Mouse (Mus musculus) embryonic facial prominence, embryonic 12.5 days (tissue): ENCODE results near the gene Pla2g16. TPM values are rescaled to one million over a fixed set of nuclear protein-coding genes. Genes with fewer than 3 reads are reported as not detected.

Experiments
- ATAC-seq: fragments of 200-750 bp; cut with Nextera tagmentation; 2 replicates; pipeline ENCODE4 v1.8.0; 2017; ENCODE audit not compliant: insufficient number of reproducible peaks, insufficient read depth, low FRiP score, low TSS enrichment
- H3K27ac ChIP-seq: fragments of 300-500 bp; sonication (generic); 2 replicates; pipeline ENCODE4 v1.5.1; 2016; ENCODE audit warnings: mild to moderate bottlenecking
- H3K27me3 ChIP-seq: fragments of 300-500 bp; sonication (generic); 2 replicates; pipeline ENCODE4 v1.6.1; 2016; ENCODE audit warnings: mild to moderate bottlenecking, moderate library complexity
- H3K36me3 ChIP-seq: fragments of 300-500 bp; sonication (generic); 2 replicates; pipeline ENCODE4 v1.6.1; 2016; ENCODE audit warnings: mild to moderate bottlenecking
- H3K4me1 ChIP-seq: fragments of 300-500 bp; sonication (generic); 2 replicates; pipeline ENCODE4 v1.6.1; 2016
- H3K4me2 ChIP-seq: fragments of 300-500 bp; sonication (generic); replicated peaks from 2 replicates; pipeline ENCODE4 v1.6.1; 2016; ENCODE audit warnings: mild to moderate bottlenecking, moderate library complexity
- H3K4me3 ChIP-seq: fragments of 300-500 bp; sonication (generic); 2 replicates; pipeline ENCODE4 v1.5.1; 2016; ENCODE audit warnings: mild to moderate bottlenecking
- H3K9ac ChIP-seq: fragments of 300-500 bp; sonication (generic); 2 replicates; pipeline ENCODE4 v1.6.1; 2016; ENCODE audit warnings: mild to moderate bottlenecking, moderate library complexity
- H3K9me3 ChIP-seq: fragments of 300-500 bp; sonication (generic); 2 replicates; pipeline ENCODE4 v1.6.1; 2016; ENCODE audit warnings: mild to moderate bottlenecking, moderate library complexity
- WGBS: fragments of 180-500 bp; shearing (Covaris S2); methylation state at CpG from one replicate; pipeline ENCODE4 v1.1.7; 2016; 5-methylcytosine and 5-hydroxymethylcytosine counted together
- polyA plus RNA-seq: library from polyadenylated mRNA; unstranded; fragments of >200 nt; fragmentation: Nextera tagmentation; extraction: Ambion mirVana; gene quantifications from 2 replicates; pipeline ENCODE4 v1.2.1, GENCODE M21; 2016

The Pla2g16 gene
- polyA plus RNA-seq, 1 experiment from 2014 or later, result 7.2 TPM

- Histone ChIP-seq H3K4me3 (no peak overlapping the region), H3K36me3 (no peaks in the 10 kb centered on the region), H3K27me3 (no peaks in the 10 kb centered on the region), H3K4me1 (peaks cover 20% of the 10 kb centered on the region), H3K9me3 (no peaks in the 10 kb centered on the region), H3K27ac (no peak overlapping the region), H3K4me2 (no peak overlapping the region), H3K9ac (no peak overlapping the region)
- no peak for ATAC-seq
- 37% methylated on average over 3 of the region's 3 CpGs for WGBS
Measured at GRCm38 (mm10) chr19:7566826-7567225, 9.6 kb downstream of the Pla2g16 start.

GRCm38 (mm10) chr19:7568364-7568763 lies 11.1 kb downstream of the Pla2g16 start:
- H3K4me1 ChIP-seq, result peaks cover 17% of the 10 kb centered on the region
- H3K4me2 ChIP-seq, result no peak overlapping the region
- H3K9ac ChIP-seq, result no peak overlapping the region
- no peaks in the 10 kb centered on the region for H3K27me3 ChIP-seq
- H3K9me3 ChIP-seq, result no peaks in the 10 kb centered on the region
- 5% methylated on average over 3 of the region's 3 CpGs for WGBS
- H3K36me3 ChIP-seq, result no peaks in the 10 kb centered on the region
- no peak for ATAC-seq
- H3K27ac ChIP-seq, result peak overlapping the region; percentile 71
- H3K4me3 ChIP-seq, result no peak overlapping the region

- WGBS, result 83% methylated on average over 5 of the region's 5 CpGs
- Histone ChIP-seq H3K9me3 (no peaks in the 10 kb centered on the region), H3K4me2 (no peak overlapping the region), H3K4me3 (no peak overlapping the region), H3K4me1 (peaks cover 17% of the 10 kb centered on the region), H3K9ac (no peak overlapping the region), H3K27me3 (no peaks in the 10 kb centered on the region), H3K27ac (no peak overlapping the region), H3K36me3 (no peaks in the 10 kb centered on the region)
- ATAC-seq, result no peak
Measured at GRCm38 (mm10) chr19:7569650-7570049, 12.4 kb downstream of the Pla2g16 start.

DNA sequence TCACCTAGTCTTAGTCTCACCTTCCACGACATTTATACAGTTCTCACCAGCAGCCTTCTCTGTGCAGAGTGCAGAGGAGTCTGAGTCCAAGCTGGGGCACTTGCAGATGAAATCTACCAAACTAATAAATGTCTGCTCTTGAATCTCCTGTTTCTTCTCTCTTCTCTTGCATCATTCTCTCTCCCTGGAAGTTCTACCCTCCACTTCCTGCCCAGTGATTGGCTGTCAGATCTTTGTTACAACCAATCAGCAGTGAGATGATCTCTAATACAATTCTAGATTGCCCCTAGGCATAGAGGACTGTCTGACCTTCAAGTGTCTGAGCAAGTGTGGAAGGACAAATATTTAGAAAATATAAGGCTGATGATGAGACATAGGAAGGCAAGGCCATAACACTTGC lies 18.9 kb downstream of the Pla2g16 start:
- Histone ChIP-seq H3K4me1 (no peaks in the 10 kb centered on the region), H3K9me3 (no peaks in the 10 kb centered on the region), H3K27ac (no peak overlapping the region), H3K9ac (no peak overlapping the region), H3K4me3 (no peak overlapping the region), H3K4me2 (no peak overlapping the region), H3K27me3 (no peaks in the 10 kb centered on the region), H3K36me3 (0 out of 2 replicates have a peak, but pooled peaks cover 2% of the 10 kb centered on the region)
- no peak for ATAC-seq
- WGBS, result 73% methylated on average over 1 of the region's 1 CpGs

GRCm38 (mm10) chr19:7577710-7578109 lies 20.5 kb downstream of the Pla2g16 start:
- Histone ChIP-seq H3K4me2 (no peak overlapping the region), H3K4me3 (no peak overlapping the region), H3K27me3 (no peaks in the 10 kb centered on the region), H3K27ac (no peak overlapping the region), H3K36me3 (0 out of 2 replicates have a peak, but pooled peaks cover 2% of the 10 kb centered on the region), H3K9ac (no peak overlapping the region), H3K4me1 (no peaks in the 10 kb centered on the region), H3K9me3 (no peaks in the 10 kb centered on the region)
- WGBS, result 83% methylated on average over 3 of the region's 3 CpGs
- no peak for ATAC-seq

GRCm38 (mm10) chr19:7581042-7581441 lies 23.8 kb downstream of the Pla2g16 start:
- no peak for ATAC-seq
- Histone ChIP-seq H3K4me1 (no peaks in the 10 kb centered on the region), H3K27me3 (no peaks in the 10 kb centered on the region), H3K4me3 (no peak overlapping the region), H3K9ac (no peak overlapping the region), H3K9me3 (no peaks in the 10 kb centered on the region), H3K4me2 (no peak overlapping the region), H3K27ac (no peak overlapping the region), H3K36me3 (no peaks in the 10 kb centered on the region)
- 57% methylated on average over 5 of the region's 5 CpGs for whole genome bisulfite sequencing

GRCm38 (mm10) chr19:7583101-7583500 lies 25.8 kb downstream of the Pla2g16 start:
- H3K9ac ChIP-seq, result no peak overlapping the region
- WGBS, result 50% methylated on average over 7 of the region's 7 CpGs
- H3K4me2 ChIP-seq, result no peak overlapping the region
- no peaks in the 10 kb centered on the region for H3K4me1 ChIP-seq
- 0 out of 2 replicates have a peak, but pooled peaks cover under 1% of the 10 kb centered on the region for H3K36me3 ChIP-seq
- H3K9me3 ChIP-seq, result no peaks in the 10 kb centered on the region
- H3K27ac ChIP-seq, result no peak overlapping the region
- no peak overlapping the region for H3K4me3 ChIP-seq
- no peaks in the 10 kb centered on the region for H3K27me3 ChIP-seq
- no peak for ATAC-seq

- Histone ChIP-seq H3K4me3 (no peak overlapping the region), H3K9me3 (no peaks in the 10 kb centered on the region), H3K36me3 (0 out of 2 replicates have a peak, but pooled peaks cover 3% of the 10 kb centered on the region), H3K27ac (no peak overlapping the region), H3K4me1 (no peaks in the 10 kb centered on the region), H3K9ac (no peak overlapping the region), H3K4me2 (no peak overlapping the region), H3K27me3 (no peaks in the 10 kb centered on the region)
- 69% methylated on average over 3 of the region's 3 CpGs for WGBS
- ATAC-seq, result no peak
Measured at GRCm38 (mm10) chr19:7583599-7583998, 26.3 kb downstream of the Pla2g16 start.

DNA sequence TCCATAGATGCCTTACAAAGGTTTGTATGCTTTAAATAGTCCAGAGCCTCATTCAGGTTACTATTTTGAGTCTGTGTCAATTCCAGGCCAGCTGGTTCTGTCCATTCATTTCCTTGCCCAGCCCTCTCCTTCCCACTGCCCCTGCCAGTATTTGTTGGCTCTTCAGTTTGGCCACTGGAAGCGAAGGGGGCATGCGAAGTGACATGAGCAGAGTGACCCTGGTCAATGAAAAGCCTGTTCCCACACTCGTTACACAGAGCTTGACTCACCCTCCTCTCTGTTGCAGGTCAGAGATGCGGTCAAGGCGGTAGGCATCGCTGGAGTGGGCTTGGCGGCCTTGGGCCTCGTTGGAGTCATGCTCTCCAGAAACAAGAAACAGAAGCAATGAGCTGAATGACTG lies 28.0 kb downstream of the Pla2g16 start:
- H3K27me3 ChIP-seq, result no peaks in the 10 kb centered on the region
- no peak overlapping the region for H3K4me3 ChIP-seq
- H3K9ac ChIP-seq, result no peak overlapping the region
- WGBS, result 87% methylated on average over 8 of the region's 8 CpGs
- ATAC-seq, result no peak
- H3K4me2 ChIP-seq, result no peak overlapping the region
- no peaks in the 10 kb centered on the region for H3K9me3 ChIP-seq
- H3K27ac ChIP-seq, result no peak overlapping the region
- 0 out of 2 replicates have a peak, but pooled peaks cover 3% of the 10 kb centered on the region for H3K36me3 ChIP-seq
- no peaks in the 10 kb centered on the region for H3K4me1 ChIP-seq

- Histone ChIP-seq H3K4me3 (no peak overlapping the region), H3K9ac (no peak overlapping the region), H3K9me3 (no peaks in the 10 kb centered on the region), H3K27me3 (no peaks in the 10 kb centered on the region), H3K4me1 (no peaks in the 10 kb centered on the region), H3K4me2 (no peak overlapping the region), H3K27ac (no peak overlapping the region), H3K36me3 (0 out of 2 replicates have a peak, but pooled peaks cover 3% of the 10 kb centered on the region)
- no peak for ATAC-seq
- WGBS, result 92% methylated on average over 6 of the region's 6 CpGs
Measured at GRCm38 (mm10) chr19:7585764-7586163, 28.5 kb downstream of the Pla2g16 start.

- 0 out of 2 replicates have a peak, but pooled peaks cover 3% of the 10 kb centered on the region for H3K36me3 ChIP-seq
- H3K9ac ChIP-seq, result no peak overlapping the region
- no peak overlapping the region for H3K4me2 ChIP-seq
- no peaks in the 10 kb centered on the region for H3K9me3 ChIP-seq
- no peak overlapping the region for H3K27ac ChIP-seq
- H3K4me3 ChIP-seq, result no peak overlapping the region
- ATAC-seq, result no peak
- H3K27me3 ChIP-seq, result no peaks in the 10 kb centered on the region
- H3K4me1 ChIP-seq, result no peaks in the 10 kb centered on the region
Measured at GRCm38 (mm10) chr19:7590795-7591194, 33.5 kb downstream of the Pla2g16 start.

GRCm38 (mm10) chr19:7592018-7592417 lies 34.8 kb downstream of the Pla2g16 start:
- Histone ChIP-seq H3K9me3 (no peaks in the 10 kb centered on the region), H3K4me1 (no peaks in the 10 kb centered on the region), H3K36me3 (0 out of 2 replicates have a peak, but pooled peaks cover 3% of the 10 kb centered on the region), H3K9ac (no peak overlapping the region), H3K4me3 (no peak overlapping the region), H3K27ac (no peak overlapping the region), H3K4me2 (no peak overlapping the region), H3K27me3 (no peaks in the 10 kb centered on the region)
- ATAC-seq, result 0 out of 2 replicates have a peak, but pooled peaks have one; percentile 52
- 39% methylated on average over 3 of the region's 3 CpGs for WGBS

GRCm38 (mm10) chr19:7595534-7595933 lies 38.3 kb downstream of the Pla2g16 start:
- WGBS, result 11% methylated on average over 2 of the region's 2 CpGs
- Histone ChIP-seq H3K27ac (no peak overlapping the region), H3K9me3 (no peaks in the 10 kb centered on the region)

More at GRCm38 (mm10) chr19:7595534-7595933, 38.3 kb downstream of the Pla2g16 start:
- Histone ChIP-seq H3K4me3 (no peak overlapping the region), H3K36me3 (no peaks in the 10 kb centered on the region), H3K9ac (no peak overlapping the region), H3K4me1 (no peaks in the 10 kb centered on the region), H3K27me3 (no peaks in the 10 kb centered on the region), H3K4me2 (no peak overlapping the region)
- ATAC-seq, result no peak
